In the genomic region with DNA sequence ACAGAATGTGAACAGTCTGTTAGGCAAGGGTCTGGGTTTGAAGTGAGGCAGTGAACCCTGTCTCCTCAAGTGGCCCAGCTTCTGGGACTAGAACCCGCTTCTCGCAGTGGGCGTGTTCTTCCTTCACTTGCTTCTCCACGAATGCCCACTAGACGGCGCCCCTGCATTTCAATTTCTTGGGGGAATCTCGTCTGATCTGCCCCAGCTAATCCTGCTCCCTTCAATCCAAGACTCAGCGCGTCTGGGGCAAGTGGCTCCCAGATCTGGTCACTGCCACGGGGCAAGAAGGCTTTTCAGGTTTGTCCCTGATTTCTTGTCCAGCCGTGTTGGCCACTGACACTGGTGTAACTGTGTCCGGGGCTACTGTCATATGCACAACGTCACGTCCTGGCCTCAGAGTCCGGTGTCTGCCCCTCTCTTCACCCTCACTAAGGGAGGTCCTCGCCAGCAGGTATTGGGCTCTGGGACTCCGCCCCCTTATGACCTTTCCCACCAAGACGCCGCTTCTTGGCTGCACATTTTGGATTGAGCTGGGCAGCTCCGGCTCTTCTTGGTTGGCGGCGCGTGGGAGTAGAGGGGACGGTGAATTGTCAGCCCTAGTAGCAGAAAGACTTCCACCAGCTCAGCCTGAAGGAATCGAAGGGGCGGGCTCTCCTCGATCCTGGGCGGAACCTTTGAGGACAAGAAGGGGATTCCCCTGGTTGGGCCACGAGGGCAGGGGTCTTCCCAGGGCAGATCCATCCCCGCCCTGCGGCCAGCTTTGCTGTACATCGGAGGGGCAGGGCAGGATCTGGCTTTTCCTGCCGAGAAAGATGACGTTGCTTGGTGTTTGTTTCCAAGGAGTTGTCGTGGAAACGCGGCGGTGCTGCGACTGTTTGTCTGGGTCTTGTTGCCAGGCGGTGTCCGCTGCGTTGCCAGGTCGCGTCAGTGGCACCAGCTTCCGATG, we compare ENCODE assay signal across 8 mouse cellular contexts. TPM values are rescaled to one million over a fixed set of nuclear protein-coding genes. Genes with fewer than 3 reads are reported as not detected.
A peak's percentile ranks its signal among the peaks of the same experiment; 100 is the strongest.
DNase-seq lines count a peak whose midpoint lies in the region; ATAC-seq lines count a peak whose summit lies in the region.

A gene (plus strand): TSS at position 205 of the 946 bp plus-strand sequence.

- intact Hi-C loops in left cerebral cortex, postnatal 36 days (cut with DNase I) = no loop called here

- ATAC-seq in inflammation-experienced regulatory T-cells, adult 6 months = peak; percentile 65

- DNase-seq in adrenal gland, postnatal 10 days = peak; percentile 91
- DNase-seq in embryo, embryonic 11 days = peak; percentile 80
- DNase-seq in gastrocnemius, postnatal 25 days = peak; percentile 77
- peak; percentile 80 to 87 for DNase-seq in left cerebral cortex, postnatal 36 days (ENCODE audit: low spot score in 2 of 2)
- DNase-seq in mesoderm, embryonic 11.5 days (ENCODE audit: low read depth, low spot score) = peak; percentile 84
- peak; percentile 82 for DNase-seq in right cerebral cortex, postnatal 14 days
- DNase-seq in urinary bladder, postnatal 36 days (ENCODE audit: low spot score in 2 of 2) = peak; percentile 82 to 87

RNA-seq across cellular contexts. Expression of the gene that starts here (rescaled TPM):
- 100 to 1,000 TPM; 151 to 176 TPM for total RNA-seq in adrenal gland, postnatal 10 days (2021)
- 100 to 1,000 TPM in 1 of 2 experiments, 10 to 100 TPM in 1; 90.0 to 150 TPM for total RNA-seq in gastrocnemius, postnatal 25 days (2021)
- polyA plus RNA-seq in inflammation-experienced regulatory T-cells, adult 6 months (2017; shearing (Covaris generic)) = 1,000 to 10,000 TPM in 1 of 3 experiments, 100 to 1,000 TPM in 2; 839 to 2,286 (median 900) TPM
- total RNA-seq in left cerebral cortex, postnatal 36 days (2021) = 10 to 100 TPM; 12.9 to 14.2 TPM

Comparison
In these comparisons a context has a peak if more than half of its experiments do, and no peak if none do; other contexts are left out.
1. Peak in every context shown above with its lines: DNase-seq and ATAC-seq.
2. RNA of the gene that starts here (total RNA-seq): 151 to 176 TPM in adrenal gland, postnatal 10 days and 90.0 to 150 TPM in gastrocnemius, postnatal 25 days; 12.9 to 14.2 TPM in left cerebral cortex, postnatal 36 days; every median in the first group is over 4 times any median in the second.